In the genomic region with DNA sequence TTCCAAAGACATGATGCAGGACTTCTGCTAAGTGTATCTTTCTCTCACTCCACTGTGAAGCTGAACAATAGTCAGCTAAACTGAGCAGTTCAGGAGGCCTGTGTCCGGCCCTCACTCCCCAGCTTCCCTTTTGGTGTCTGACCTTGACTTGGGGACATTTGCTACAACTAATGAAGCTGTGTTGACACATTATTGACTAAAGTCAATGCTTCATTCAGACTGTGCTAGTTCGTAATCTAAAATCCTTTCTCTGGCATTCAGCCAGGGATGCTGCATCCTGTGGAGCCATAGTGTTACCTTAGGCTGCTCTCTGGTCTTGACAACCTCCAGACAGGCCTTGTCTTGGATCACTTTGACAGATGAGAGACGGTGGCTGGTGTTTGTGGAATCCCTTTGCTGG, we compare ENCODE assay signal across 18 mouse cellular contexts. TPM values are rescaled to one million over a fixed set of nuclear protein-coding genes. Genes with fewer than 3 reads are reported as not detected.
DNase-seq lines count a peak whose midpoint lies in the region; ATAC-seq and TF ChIP-seq lines count a peak whose summit lies in the region.
"Had no signal": no experiment of that assay in that cellular context is flagged by ENCODE, and none has a peak within 500 bp of the region (broad histone marks: within the 10 kb centered on the region; RNA-seq: fewer than 3 reads in every experiment).

No protein-coding gene starts in this region.

- H3K27ac ChIP-seq in liver, postnatal 0 days (ENCODE audit: low read depth) = no peak overlapping the region

- H3K36me3 ChIP-seq in liver, postnatal 0 days (replicated peaks; ENCODE audit: insufficient read depth, low read length) = no peaks in the 10 kb centered on the region
- H3K36me3 ChIP-seq: G1E had no signal

- peak; percentile 87 for ATAC-seq in liver, postnatal 0 days
- ATAC-seq: activated CD4-positive, CD25-positive, alpha-beta regulatory T cell, adult 4 months; CD4-positive, CD25-positive, alpha-beta regulatory T cell, adult 4 months; Patski had no signal

- no peaks in the 10 kb centered on the region for H3K27me3 ChIP-seq in liver, postnatal 0 days (ENCODE audit: insufficient read depth, low read length)
- H3K27me3 ChIP-seq: Patski had no signal

- no peaks in the 10 kb centered on the region for H3K4me1 ChIP-seq in liver, postnatal 0 days (ENCODE audit: insufficient read depth)

- 42% methylated on average over 3 of the region's 3 CpGs for WGBS in liver, postnatal 0 days (ENCODE audit: insufficient replicate concordance)

- no peak overlapping the region for H3K4me3 ChIP-seq in liver, postnatal 0 days (ENCODE audit: low read depth, low read length)

- TF ChIP-seq EP300 in liver, postnatal 0 days (IDR thresholded peaks at IDR 0.05; ENCODE audit: low read depth) = no peak

- H3K9ac ChIP-seq in liver, postnatal 0 days (replicated peaks) = no peak overlapping the region

- no peak overlapping the region for H3K4me2 ChIP-seq in liver, postnatal 0 days (ENCODE audit: low read depth, low read length)

- TF ChIP-seq CTCF in liver, postnatal 0 days (IDR thresholded peaks at IDR 0.05; ENCODE audit: low read depth) = no peak

- H3K9me3 ChIP-seq in liver, postnatal 0 days (ENCODE audit: low read length) = no peaks in the 10 kb centered on the region
- H3K9me3 ChIP-seq: G1E had no signal

- peak; percentile 27 for DNase-seq in liver, postnatal 0 days
- DNase-seq in liver = no peak
- DNase-seq in testis, postnatal 14 days (ENCODE audit: low spot score) = peak; percentile 72
- no peak for DNase-seq in testis, postnatal 10 days (ENCODE audit: low spot score)
- DNase-seq: adrenal gland, adult 2 months; adrenal gland, adult 8-10 months; adrenal gland, postnatal 10 days; adrenal gland, postnatal 14 days; adrenal gland, postnatal 25 days; adrenal gland, postnatal 36 days; B cell, adult 2 months; cerebellum, adult 11 months; cerebellum, adult 11-12 months; cerebellum, adult 18-20 months had no signal

RNA-seq across cellular contexts. Expression of gene Lrp8, which starts 39.1 kb away (rescaled TPM):
- 0.61 and 0.63 TPM in 2 replicates for polyA plus RNA-seq in liver, postnatal 0 days (2015; fragmentation: Nextera tagmentation; extraction: Ambion mirVana)

Comparison
In these comparisons a context has a peak if more than half of its experiments do, and no peak if none do; other contexts are left out.
1. DNase-seq: peak in liver, postnatal 0 days (single experiment) and testis, postnatal 14 days (single experiment); none in liver (single experiment) and testis, postnatal 10 days (single experiment).